Mouse (Mus musculus): ENCODE data around the gene Nploc4.
"Not testable (repeated sequence)": the region's sequence is repeated elsewhere in the genome, so short reads cannot be mapped to it uniquely, and the experiment has no call there.

Gene Nploc4

DNA sequence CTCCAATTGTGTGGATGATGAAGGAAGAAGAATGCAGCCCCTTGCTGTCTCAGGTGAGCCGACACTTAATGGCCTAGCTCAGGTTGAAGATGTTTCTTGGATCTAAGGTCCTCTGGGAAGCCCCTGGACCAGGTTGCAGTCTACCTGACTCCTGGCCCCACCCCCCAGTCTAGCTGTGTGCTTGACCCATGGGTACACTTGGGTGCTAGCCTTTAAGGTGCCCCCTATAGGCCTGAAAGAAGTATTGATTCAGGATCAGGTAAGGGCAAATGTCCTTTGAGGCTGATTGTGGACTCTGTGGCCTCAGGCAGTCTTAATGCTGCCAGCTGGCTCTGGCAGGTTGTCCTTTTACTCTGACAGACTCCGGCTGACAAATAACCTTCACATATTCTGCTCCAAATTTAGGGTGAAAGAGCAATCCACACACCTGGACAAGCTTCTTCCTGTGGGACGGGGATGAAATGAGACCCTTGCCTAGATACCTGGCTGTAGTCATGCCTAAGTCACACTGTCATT is 5.3 kb upstream of the Nploc4 start:
- DNase-seq (ENCODE audit: low spot score in 2 of 2), result no peak

DNA sequence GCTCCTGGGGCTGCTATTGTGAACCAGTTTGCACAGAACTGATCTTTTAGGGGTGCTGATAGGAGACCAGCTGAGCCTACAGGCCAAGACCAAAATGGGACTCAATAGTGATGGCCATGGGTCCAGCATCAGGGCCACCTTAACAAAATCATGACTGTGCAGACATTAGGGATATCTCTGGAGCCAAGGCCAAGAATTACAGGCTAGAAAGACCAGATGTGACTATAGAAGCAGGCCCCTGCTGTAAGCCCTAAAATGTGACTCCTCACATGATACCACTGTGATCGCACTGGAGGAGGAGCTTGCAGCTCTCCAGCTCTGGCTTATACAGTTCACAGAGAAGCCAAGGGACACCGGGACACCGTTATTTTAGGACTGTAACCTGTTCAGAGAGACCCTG is 4.8 kb upstream of the Nploc4 start, which contains the start of gene Tspan10:
Gene Tspan10 (plus strand): TSS at position 301 of the 400 bp plus-strand sequence.
- DNase-seq (ENCODE audit: low spot score in 2 of 2), result no peak

DNA sequence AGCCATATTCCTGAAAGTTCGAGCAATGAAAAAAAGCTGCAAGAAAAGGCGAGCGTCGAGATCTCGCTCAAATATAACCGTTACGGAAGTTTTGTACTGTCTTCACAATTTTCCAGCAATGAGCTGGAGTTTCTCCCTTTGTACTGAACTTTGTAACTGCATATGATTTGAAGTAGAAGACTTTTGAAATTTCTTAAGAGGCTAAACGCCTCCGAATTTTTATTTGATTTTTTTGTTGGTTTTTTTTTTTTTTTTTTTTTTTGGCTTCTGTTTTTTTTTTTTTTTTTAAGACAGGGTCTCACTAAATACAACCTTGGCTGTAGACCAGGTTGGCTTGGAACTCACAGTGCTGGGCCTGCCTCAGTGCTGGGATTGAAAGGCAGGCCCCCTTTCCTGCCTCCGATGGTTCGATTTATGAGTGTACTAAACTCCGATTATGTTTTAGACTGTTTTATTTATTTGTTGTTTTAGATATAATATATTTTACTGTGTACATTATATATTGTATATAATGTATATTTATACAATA is 413 bp upstream of the Nploc4 start:
- DNase-seq (ENCODE audit: low spot score in 2 of 2), result no peak

- DNase-seq (ENCODE audit: low spot score in 2 of 2), result no peak
Observed at GRCm38 (mm10) chr11:120426727-120427126, 10.8 kb downstream of the Nploc4 start.

GRCm38 (mm10) chr11:120423569-120424295 is 13.8 kb downstream of the Nploc4 start:
- peak; percentile 42 to 78 for DNase-seq (ENCODE audit: low spot score in 2 of 2)

DNA sequence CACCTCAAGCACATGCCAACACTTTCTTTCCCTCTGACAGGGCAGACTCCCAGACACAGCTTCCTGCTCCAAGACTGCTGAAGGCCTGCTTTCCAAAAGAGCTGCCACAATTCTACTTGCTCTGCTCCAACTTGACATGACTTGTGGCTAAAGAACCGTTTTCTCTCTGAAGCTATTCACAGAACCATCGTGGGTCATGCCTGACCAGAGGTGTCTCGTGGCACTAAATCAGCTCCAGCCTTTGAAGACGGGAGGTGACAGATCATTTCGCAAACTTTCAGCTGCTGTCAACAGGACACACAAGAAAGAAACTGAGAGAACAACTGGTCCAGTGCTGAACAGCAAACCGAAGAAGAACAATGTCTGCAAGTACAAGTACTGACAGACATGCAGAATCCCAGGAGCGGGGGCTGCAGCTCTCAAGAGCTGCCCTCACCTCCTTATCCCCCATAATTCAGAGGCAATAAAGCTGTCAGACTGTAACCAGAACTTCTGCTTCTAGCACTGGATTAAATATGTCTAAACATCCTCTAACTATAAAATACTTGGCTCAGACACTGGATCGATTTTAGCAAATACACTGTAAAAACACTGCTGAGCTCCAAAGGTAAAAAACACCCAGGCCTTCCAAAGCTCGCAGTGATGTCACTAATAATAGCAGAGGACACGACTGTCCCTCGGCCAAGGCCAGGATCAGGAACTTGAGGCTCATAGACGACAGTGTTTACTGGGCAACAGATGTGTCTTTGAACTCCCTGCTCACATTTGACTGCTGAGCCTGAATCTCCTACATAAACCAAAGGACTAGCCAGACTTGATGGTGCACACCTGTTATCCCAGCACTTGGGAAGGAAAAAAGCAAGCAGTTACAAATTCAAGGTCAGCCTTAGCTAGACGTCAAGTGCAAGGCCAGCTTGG is 14.6 kb downstream of the Nploc4 start:
- DNase-seq (ENCODE audit: low spot score in 2 of 2), result no peak

GRCm38 (mm10) chr11:120418592-120418991 is 18.9 kb downstream of the Nploc4 start:
- no peak for DNase-seq (ENCODE audit: low spot score in 2 of 2)

- no peak for DNase-seq (ENCODE audit: low spot score in 2 of 2)
Observed at GRCm38 (mm10) chr11:120417852-120418251, 19.7 kb downstream of the Nploc4 start.

DNA sequence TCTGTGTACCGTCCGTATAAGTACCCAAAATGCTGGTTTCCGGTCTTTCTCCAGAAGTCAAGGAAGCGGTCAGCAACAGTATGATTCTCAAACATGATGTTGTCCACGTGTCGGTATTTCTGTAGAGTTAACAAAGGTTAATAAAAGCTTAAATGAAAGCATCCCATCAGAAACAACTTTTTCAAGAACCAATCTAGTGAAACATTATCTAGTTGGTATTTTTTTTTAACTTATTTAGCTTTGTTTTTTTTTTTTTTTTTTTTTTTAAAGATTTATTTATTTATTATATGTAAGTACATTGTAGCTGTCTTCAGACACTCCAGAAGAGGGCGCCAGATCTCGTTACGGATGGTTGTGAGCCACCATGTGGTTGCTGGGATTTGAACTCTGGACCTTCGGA is 23.9 kb downstream of the Nploc4 start:
- DNase-seq (ENCODE audit: low spot score in 2 of 2), result not testable (repeated sequence)

GRCm38 (mm10) chr11:120406445-120406844 is 31.1 kb downstream of the Nploc4 start:
- DNase-seq (ENCODE audit: low spot score in 2 of 2), result no peak

- peak in 1 of 2 experiments; percentile 22 for DNase-seq (ENCODE audit: low spot score in 2 of 2)
Observed at GRCm38 (mm10) chr11:120405867-120406266, 31.6 kb downstream of the Nploc4 start.

DNA sequence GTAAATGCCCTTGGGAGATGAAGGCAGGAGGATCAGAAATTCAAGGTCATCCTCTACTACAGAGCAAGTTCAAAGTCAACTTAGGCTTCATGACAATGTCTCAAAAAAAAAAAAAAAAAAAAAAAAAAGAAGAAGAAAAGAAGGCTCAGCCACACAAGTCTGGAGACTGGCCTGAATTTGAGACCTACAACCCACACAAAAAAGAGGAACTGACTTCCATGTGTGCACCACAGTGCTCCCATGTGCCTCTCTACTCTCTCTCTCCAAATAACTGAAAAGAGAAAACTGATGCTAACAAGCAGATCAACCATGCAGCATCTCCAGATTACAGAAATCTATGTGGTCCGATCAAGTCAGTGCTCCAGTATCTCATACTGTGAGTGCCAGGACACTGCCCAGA is 32.7 kb downstream of the Nploc4 start:
- DNase-seq (ENCODE audit: low spot score in 2 of 2), result no peak

DNA sequence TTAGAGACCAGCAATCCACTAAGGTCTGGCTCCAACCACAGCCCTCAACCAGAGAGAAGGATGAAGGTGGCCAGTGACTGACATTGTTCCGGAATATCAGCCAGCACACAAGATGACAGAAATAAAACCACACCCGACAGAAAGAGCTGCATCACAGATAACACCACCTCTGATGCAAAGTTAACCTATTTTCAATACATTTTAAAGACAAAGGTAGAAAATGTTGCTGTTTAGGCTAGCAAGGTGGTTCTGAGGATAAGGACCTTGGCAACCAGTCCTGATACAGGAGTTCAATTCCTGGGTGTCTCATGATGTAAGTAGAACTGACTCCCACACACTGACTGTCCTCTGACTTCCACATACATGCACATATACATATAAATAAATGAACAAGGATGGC is 38.2 kb downstream of the Nploc4 start:
- DNase-seq (ENCODE audit: low spot score in 2 of 2), result no peak

DNA sequence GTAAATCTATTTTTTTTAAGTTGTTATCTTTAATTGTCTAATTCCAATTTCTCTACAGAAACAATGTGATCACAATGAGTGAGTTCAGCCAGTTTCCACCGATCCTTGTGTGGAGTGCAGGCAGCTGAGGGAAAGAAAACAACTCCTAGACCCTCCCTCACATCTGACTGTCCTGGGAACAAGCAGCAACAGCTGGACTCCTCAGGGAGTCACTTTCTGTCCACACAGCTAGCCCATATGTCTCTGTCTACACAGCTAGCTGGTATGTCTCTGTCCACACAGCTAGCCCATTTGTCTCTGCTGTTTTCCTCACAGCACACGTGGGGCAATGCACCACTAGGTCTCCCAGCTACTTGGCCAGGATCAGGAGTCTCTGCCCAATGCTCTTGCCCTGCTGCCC is 39.9 kb downstream of the Nploc4 start:
- DNase-seq (ENCODE audit: low spot score in 2 of 2), result no peak

DNA sequence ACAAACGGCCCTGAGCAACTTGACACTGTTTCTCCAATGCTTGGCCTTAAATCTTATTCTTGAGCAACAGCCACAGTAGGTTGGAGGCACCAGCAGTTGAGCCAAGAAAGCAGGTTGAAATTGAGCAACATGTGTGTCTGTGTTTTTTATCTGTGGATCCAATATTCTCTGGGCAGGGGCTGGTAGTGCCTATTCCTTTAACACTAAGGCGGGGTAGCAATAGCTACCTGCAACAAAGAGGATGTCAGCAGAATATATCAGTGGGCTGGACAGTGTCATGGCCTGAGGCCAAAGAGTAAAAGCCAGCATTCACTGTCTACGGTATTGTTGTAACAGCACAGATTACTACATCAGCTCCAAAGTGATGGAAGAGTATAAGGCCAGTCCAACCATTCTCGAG is 41.8 kb downstream of the Nploc4 start:
- no peak for DNase-seq (ENCODE audit: low spot score in 2 of 2)

DNA sequence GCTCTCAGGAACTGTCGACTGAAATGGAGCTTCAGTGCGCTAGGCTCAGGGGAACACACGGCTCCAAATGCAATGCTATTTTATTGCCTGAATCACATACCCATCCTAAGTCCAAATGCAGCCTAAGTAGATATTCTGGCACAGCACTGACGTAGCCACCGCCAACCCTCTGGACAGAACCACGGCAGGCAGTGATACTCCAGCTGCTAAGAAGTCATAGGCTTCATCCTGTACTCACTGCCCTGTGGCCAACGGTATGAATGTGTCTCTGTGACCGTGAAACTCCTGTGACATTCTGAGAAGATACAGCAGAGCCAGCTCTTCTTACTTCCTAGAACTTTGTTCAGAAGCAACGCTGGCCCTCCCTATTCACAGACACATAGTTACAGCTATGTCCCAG is 48.9 kb downstream of the Nploc4 start:
- DNase-seq (ENCODE audit: low spot score in 2 of 2), result no peak

GRCm38 (mm10) chr11:120387157-120387556 is 50.4 kb downstream of the Nploc4 start:
- DNase-seq (ENCODE audit: low spot score in 2 of 2), result no peak

DNA sequence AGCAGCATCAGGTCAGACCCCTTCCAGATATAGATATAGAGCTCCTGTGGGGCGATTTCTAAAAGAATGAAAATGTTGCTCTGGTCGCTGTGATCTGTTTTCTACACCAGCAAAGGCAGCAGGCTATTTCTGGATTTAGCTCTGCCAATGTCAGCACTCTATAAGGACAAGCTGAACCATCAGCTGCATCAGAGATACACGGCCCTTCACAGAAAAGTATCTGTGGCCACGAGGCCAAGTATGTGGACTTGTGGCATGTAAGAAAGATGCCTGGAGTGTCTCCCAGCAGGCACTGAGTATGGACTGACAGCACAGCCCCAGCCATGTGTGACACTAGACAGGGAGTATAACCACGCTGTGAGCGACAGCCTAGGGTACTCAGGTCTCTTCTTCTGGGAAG is 50.9 kb downstream of the Nploc4 start:
- DNase-seq (ENCODE audit: low spot score in 2 of 2), result no peak

- no peak for DNase-seq (ENCODE audit: low spot score in 2 of 2)
Observed at GRCm38 (mm10) chr11:120382509-120382908, 55.0 kb downstream of the Nploc4 start.

GRCm38 (mm10) chr11:120381157-120381556 is 56.4 kb downstream of the Nploc4 start:
- DNase-seq (ENCODE audit: low spot score in 2 of 2), result no peak

GRCm38 (mm10) chr11:120380271-120380670 is 57.2 kb downstream of the Nploc4 start:
- DNase-seq (ENCODE audit: low spot score in 2 of 2), result no peak

All from spleen, postnatal 4 days (tissue).